Mouse (Mus musculus) erythroblast, embryonic 14.5 days (primary cell): ENCODE data around the gene Fam168b.

Experiments used
- GATA1 ChIP-seq: IDR thresholded peaks from 2 replicates; pipeline ENCODE4 v1.6.1; 2012; ENCODE audit warnings: low read length, inconsistent platforms, mixed read lengths
- TAL1 ChIP-seq: IDR thresholded peaks from 3 replicates; pipeline ENCODE4 v1.6.1; 2012; ENCODE audit warnings: low read length, inconsistent platforms, mixed read lengths

DNA sequence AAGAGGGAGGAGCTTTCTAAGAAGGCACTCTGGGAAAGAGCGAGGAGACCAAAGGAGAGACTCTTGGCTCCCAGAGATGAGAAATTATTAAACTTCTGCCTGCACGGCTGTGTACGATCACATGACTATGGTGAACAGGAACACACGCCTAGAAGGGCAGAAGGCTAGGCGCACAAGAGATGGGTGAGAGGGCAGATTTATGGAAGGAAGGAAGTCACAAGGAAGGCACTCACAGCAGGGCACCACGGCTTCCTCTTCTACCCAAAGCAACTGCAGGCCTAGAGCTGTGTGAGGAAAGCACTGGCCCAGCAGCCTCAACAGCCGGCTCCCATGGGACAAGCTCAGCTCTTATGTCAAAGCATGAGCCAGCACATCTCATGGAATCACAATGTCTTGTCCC is 15.0 kb downstream of the Fam168b start:
- TF ChIP-seq TAL1 (no peak), GATA1 (no peak)
